Mouse (Mus musculus) lung, adult 2 months (tissue): Measurements from ENCODE around the gene Ssr2.
A peak's percentile ranks its signal among the peaks of the same experiment; 100 is the strongest.

Experiments used
- CTCF ChIP-seq: fragments of 200-500 bp; IDR thresholded peaks from 2 replicates; pipeline ENCODE4 v1.5.1; 2011; ENCODE audit warnings: mild to moderate bottlenecking, low read length, control low read depth; ENCODE audit not compliant: insufficient read depth
- POLR2A ChIP-seq: fragments of 200-500 bp; IDR thresholded peaks from 2 replicates; pipeline ENCODE4 v1.6.1; 2011; ENCODE audit warnings: low read depth, mild to moderate bottlenecking, control low read depth, low read length, borderline replicate concordance; ENCODE audit errors: extremely low read depth

GRCm38 (mm10) chr3:88531348-88532298 lies 44.1 kb upstream of the Ssr2 start:
- peak; percentile 27; the same call in 1 of the 2 replicates for TF ChIP-seq POLR2A
- TF ChIP-seq CTCF, result no peak
